Mouse (Mus musculus) C2C12 (cell line): ENCODE results near the gene Glod4.

Experiments
- CTCF ChIP-seq: IDR thresholded peaks from one replicate; pipeline ENCODE4 v1.5.1; 2011; ENCODE audit not compliant: control insufficient read depth, insufficient read depth, insufficient read length
- MYOD1 ChIP-seq: IDR thresholded peaks from one replicate; pipeline ENCODE4 v1.6.1; 2011; ENCODE audit warnings: low read depth; ENCODE audit not compliant: control insufficient read depth, insufficient read length
- USF1 ChIP-seq: IDR thresholded peaks from one replicate; pipeline ENCODE4 v1.6.1; 2011; ENCODE audit warnings: low read depth, mild to moderate bottlenecking, control low read depth, moderate library complexity

GRCm38 (mm10) chr11:76268521-76269065 is 25.1 kb upstream of the Glod4 start:
- TF ChIP-seq CTCF (no peak), USF1 (no peak), MYOD1 (no peak)
